Mouse (Mus musculus): ENCODE data around the gene Taf10. TPM values are rescaled to one million over a fixed set of nuclear protein-coding genes. Genes with fewer than 3 reads are reported as not detected.

The Taf10 gene
- polyA plus RNA-seq (2012; rRNA removed; ENCODE audit: low replicate concordance): 340 and 367 TPM in 2 replicates

DNA sequence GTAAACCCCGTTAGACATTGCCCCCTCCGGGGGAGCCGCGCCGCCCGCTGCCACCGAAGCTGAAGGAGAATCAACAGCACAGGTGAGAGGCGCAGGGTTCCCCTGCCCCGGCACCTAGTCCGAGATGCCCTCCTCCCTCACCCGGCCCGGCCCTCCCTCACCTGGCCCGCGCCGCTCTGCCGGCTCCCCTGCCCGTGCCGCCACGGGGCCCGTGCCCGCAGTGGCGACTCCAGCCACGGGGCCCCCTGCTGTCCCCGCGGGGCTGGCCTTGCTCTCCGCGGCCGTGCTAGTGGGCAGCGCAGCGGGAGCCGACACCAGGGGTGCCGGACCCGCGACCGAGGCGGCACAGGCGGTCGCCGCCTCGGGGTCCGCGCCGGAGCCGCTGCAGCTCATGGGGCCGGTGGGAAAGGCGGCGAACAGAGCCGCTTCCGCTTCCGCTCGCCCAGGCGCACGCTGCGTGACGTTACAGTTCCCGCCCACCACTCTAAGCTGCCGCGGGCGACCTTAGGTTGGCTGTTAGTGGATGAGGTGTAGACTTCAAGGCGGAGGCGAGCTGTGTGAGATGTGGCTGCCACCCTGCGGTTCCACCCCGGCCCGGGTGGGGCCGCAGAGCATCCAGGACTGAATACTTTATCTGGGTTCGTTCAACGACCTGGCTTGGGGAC lies at the start of gene Taf10:
TSS of gene Taf10 (minus strand) at position 436 of the 665 bp plus-strand sequence.

DNA sequence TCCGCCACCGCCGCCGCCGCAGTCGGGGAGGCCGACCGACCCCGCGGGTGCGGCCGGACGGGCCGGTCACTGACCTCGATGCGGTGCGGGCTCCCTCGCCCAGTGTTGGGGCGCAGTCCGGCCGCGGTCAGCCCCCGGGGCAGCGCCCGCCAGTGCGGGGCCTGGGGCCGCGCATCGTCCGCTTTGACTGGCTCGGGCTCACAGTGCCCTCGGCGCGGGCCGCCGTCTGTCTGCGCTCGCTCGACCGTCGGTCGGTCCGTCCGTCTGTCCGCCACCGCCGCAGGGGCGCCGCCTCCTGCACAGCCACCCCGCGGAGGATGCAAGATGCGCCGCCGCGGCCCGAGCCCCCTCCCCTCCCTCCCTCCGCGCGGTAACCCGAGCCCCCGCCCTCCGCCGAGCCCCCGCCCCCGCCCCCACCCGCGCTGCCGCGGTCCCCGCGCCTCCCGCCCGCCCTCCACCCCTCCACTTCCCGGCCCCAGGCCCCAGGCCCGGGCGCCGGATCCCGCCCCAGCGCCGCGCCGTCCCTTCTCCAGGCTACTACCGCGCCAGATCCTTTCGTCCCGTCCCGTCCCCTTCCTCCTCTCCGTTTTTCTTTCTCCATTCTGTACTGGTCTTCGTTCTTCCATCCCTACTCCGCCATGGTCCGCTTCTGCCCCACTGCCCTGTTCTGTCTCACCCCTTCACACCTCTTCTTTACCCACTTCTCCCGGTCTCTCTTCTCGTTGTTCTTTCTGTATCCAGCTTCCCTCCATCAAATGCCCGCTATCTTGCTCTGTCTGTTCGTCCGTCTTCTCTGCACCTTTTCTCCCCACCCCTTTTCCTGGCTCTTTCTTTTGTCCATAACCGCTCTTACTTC lies 43.4 kb upstream of the Taf10 start, which contains the start of gene Dchs1:
TSS of gene Dchs1 (minus strand) at position 370 of the 856 bp plus-strand sequence.

DNA sequence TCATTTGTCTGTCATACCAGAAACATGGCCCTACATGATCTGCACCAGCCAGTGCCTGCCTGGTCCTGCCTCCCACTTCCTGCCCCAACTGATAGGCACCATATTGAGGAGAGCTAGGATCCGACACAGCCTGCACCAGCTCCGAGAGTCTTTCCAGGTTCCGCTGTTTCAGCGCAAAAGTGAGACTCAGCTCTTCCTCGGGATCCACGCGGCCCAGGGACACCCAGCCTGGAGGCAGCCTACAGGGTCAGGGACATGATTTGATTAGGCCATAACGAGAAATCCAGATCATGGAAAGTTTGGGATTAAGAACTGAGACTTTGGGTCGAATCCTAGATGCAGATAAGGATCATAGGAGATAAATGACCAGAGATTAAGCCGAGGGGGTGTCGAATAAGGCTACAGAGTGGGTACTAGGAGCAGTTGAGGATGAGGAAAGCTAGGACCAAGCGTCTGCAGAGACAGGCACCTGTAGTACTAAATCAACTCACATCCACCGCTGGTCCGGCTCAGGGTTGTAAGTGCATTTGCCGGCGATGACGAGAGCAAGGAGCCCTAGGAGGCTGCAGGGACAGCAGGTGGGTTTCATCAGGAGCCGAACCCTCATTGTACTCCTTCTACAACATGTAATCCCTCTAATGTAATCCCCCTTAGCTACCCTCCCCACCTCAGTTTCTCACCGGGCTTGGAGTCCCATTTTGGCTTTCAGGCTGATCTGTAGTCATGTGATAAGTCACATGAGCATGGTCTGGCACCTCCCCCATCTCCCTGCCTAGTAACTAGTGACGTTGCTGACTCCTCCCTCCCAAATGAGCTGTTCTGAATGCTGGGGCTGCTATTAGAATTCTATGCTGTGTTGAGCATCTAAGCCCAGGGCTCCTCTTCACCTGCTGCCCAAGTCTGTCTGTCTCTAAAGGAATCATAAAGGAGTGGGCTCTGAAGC lies 7.6 kb upstream of the Taf10 start, which contains the start of gene Tpp1:
TSS of gene Tpp1 (minus strand) at position 745 of the 943 bp plus-strand sequence.

DNA sequence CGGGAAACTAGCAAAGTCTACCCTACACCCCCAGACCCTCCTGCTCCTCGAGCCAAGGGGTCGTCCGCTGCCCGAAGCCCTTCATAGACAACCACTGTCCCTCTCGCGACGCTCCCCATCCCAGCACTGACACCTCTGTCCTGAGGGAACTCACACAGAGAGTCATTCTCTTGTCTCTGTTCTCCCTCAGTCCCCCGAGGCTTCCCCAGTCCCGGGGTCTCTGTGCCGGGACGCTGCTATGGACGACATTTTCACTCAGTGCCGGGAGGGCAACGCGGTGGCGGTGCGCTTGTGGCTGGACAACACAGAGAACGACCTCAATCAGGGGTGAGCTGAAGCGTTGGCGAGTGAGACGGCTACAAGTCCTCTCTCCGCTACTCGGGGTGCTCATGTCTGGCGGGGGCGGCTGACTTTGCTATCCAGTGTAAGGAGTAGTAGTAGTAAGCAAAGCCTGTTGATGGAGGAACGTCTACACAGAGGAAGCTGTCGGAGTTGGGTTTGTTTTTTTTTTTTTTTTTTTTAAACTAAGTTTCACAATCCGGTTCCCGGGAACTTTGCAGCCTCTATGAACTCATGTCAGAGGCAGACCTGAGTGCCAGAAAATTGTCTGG lies 7.1 kb downstream of the Taf10 start, which contains the start of gene Rrp8:
TSS of gene Rrp8 (minus strand) at position 475 of the 611 bp plus-strand sequence.

DNA sequence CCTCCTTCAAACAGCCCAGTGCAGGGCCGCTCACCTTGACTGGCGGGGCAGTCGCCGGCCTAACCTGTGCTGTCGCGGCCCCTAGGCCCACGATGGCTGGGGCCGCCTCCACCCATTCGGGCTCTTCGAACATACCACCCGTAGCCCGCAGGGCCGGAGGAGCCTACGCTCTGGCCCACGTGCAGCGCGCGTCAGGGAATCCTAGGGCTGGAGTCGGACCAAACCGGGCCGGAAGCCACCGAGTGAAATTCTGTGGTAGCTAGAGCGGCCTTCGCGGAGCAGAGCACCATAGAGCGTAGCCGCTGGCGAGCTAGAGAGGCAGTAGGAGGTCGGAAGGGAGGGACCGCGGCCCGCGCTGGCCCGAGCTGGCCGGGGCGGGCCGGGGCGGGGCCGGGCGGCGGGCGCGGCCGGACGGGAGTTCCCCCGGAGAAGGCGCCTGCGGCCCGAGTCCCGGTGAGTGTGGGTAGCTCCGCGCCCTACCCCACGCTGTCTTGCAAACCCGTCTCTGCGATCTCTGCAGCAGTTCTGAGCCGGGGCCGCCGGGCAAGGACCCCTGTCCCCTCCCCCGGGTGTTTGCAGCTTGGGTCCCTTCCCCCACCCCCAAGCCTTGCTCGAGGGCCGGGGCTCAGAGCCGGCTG lies 7.8 kb downstream of the Taf10 start, which contains the start of gene Ilk:
TSS of gene Ilk (plus strand) at position 329 of the 638 bp plus-strand sequence.

Other genes with a start within 250 kb of the Taf10 start
- 69.4 and 120 TPM in 2 replicates for gene Smpd1, start 190.0 kb downstream of the Taf10 start, polyA plus RNA-seq (2012; rRNA removed; ENCODE audit: low replicate concordance)
- 23.1 and 46.3 TPM in 2 replicates for gene Apbb1, start 162.7 kb downstream of the Taf10 start, polyA plus RNA-seq (2012; rRNA removed; ENCODE audit: low replicate concordance)
- gene Hpx, start 144.2 kb downstream of the Taf10 start, polyA plus RNA-seq (2012; rRNA removed; ENCODE audit: low replicate concordance): 1.4 and 2.3 TPM in 2 replicates
- gene Trim3, start 110.8 kb downstream of the Taf10 start, polyA plus RNA-seq (2012; rRNA removed; ENCODE audit: low replicate concordance): 69.2 and 93.7 TPM in 2 replicates
- 154 and 177 TPM in 2 replicates for gene Timm10b, start 104.3 kb downstream of the Taf10 start, polyA plus RNA-seq (2012; rRNA removed; ENCODE audit: low replicate concordance)
- gene Arfip2, start 103.9 kb downstream of the Taf10 start, polyA plus RNA-seq (2012; rRNA removed; ENCODE audit: low replicate concordance): 68.0 and 108 TPM in 2 replicates
- gene Gm45799, start 103.8 kb downstream of the Taf10 start, polyA plus RNA-seq (2012; rRNA removed; ENCODE audit: low replicate concordance): 195 and 229 TPM in 2 replicates
- 5.2 and 6.3 TPM in 2 replicates for gene Dnhd1, start 93.5 kb downstream of the Taf10 start, polyA plus RNA-seq (2012; rRNA removed; ENCODE audit: low replicate concordance)
- 295 and 396 TPM in 2 replicates for gene Ilk, start 7.8 kb downstream of the Taf10 start, polyA plus RNA-seq (2012; rRNA removed; ENCODE audit: low replicate concordance)
- gene Rrp8, start 7.0 kb downstream of the Taf10 start, polyA plus RNA-seq (2012; rRNA removed; ENCODE audit: low replicate concordance): 7.1 and 17.7 TPM in 2 replicates
- gene Tpp1, start 7.9 kb upstream of the Taf10 start, polyA plus RNA-seq (2012; rRNA removed; ENCODE audit: low replicate concordance): 195 and 230 TPM in 2 replicates
- gene Dchs1, start 43.3 kb upstream of the Taf10 start, polyA plus RNA-seq (2012; rRNA removed; ENCODE audit: low replicate concordance): 10.7 and 45.1 TPM in 2 replicates
- gene Mrpl17, start 66.7 kb upstream of the Taf10 start, polyA plus RNA-seq (2012; rRNA removed; ENCODE audit: low replicate concordance): 331 and 380 TPM in 2 replicates
- gene Gm4070, start 209.6 kb upstream of the Taf10 start, polyA plus RNA-seq (2012; rRNA removed; ENCODE audit: low replicate concordance): 4.5 and 10.3 TPM in 2 replicates

Measured in subcutaneous adipose tissue, adult 2 months (tissue).